In genomic region chr1:74167136-74167535, GRCm38 (mm10) we compare ENCODE assay signal across 27 mouse cellular contexts. TPM values are rescaled to one million over a fixed set of nuclear protein-coding genes. Genes with fewer than 3 reads are reported as not detected.
DNase-seq lines count a peak whose midpoint lies in the region; ATAC-seq lines count a peak whose summit lies in the region.
"Had no signal": no experiment of that assay in that cellular context is flagged by ENCODE, and none has a peak within 500 bp of the region (broad histone marks: within the 10 kb centered on the region; RNA-seq: fewer than 3 reads in every experiment).

No protein-coding gene starts in this region.

- intact Hi-C loops in heart, postnatal 14 days (cut with DNase I) = no loop called here

- H3K4me2 ChIP-seq in forebrain, embryonic 12.5 days = no peak overlapping the region
- H3K4me2 ChIP-seq: embryonic facial prominence, embryonic 15.5 days; heart, embryonic 12.5 days; hindbrain, embryonic 15.5 days; kidney, embryonic 15.5 days; limb, embryonic 12.5 days had no signal

- no peak overlapping the region for H3K27ac ChIP-seq in heart, embryonic 10.5 days
- no peak overlapping the region for H3K27ac ChIP-seq in forebrain, embryonic 12.5 days
- H3K27ac ChIP-seq: embryonic facial prominence, embryonic 15.5 days; hindbrain, embryonic 15.5 days; kidney, embryonic 15.5 days; limb, embryonic 12.5 days; liver, embryonic 14.5 days had no signal

- H3K9ac ChIP-seq in forebrain, embryonic 12.5 days = no peak overlapping the region
- H3K9ac ChIP-seq: embryonic facial prominence, embryonic 15.5 days; forebrain, postnatal 0 days; heart, embryonic 12.5 days; hindbrain, embryonic 15.5 days; kidney, embryonic 15.5 days; limb, embryonic 12.5 days; liver, embryonic 14.5 days had no signal

- H3K4me3 ChIP-seq in heart, embryonic 10.5 days = no peak overlapping the region
- no peak overlapping the region for H3K4me3 ChIP-seq in forebrain, embryonic 12.5 days (replicated peaks)
- H3K4me3 ChIP-seq: embryonic facial prominence, embryonic 15.5 days; heart, embryonic 12.5 days; hindbrain, embryonic 15.5 days; kidney, embryonic 15.5 days; limb, embryonic 12.5 days had no signal

- peak; percentile 12 for DNase-seq in adrenal gland, postnatal 14 days
- DNase-seq in adrenal gland, adult 2 months = no peak
- DNase-seq in heart, embryonic 10.5 days (ENCODE audit: low spot score) = peak; percentile 62
- DNase-seq in heart, postnatal 14 days = no peak
- DNase-seq in testis, postnatal 10 days (ENCODE audit: low spot score) = peak; percentile 52
- no peak for DNase-seq in testis, postnatal 14 days (ENCODE audit: low spot score)
- DNase-seq in thymus, postnatal 25 days = no peak
- DNase-seq: forebrain, postnatal 0 days; kidney, postnatal 4 days; layer of hippocampus, adult 9-11 months; lung, postnatal 14 days; right cerebral cortex, postnatal 4 days; thymus, postnatal 36 days had no signal

- WGBS in heart, embryonic 10.5 days = 80% methylated on average over 5 of the region's 5 CpGs
- 87% methylated on average over 5 of the region's 5 CpGs for WGBS in forebrain, embryonic 12.5 days

- no peaks in the 10 kb centered on the region for H3K9me3 ChIP-seq in heart, embryonic 10.5 days
- no peaks in the 10 kb centered on the region for H3K9me3 ChIP-seq in forebrain, embryonic 12.5 days
- H3K9me3 ChIP-seq: embryonic facial prominence, embryonic 15.5 days; G1E; heart, embryonic 12.5 days; hindbrain, embryonic 15.5 days; kidney, embryonic 15.5 days; limb, embryonic 12.5 days had no signal

- H3K4me1 ChIP-seq in heart, embryonic 10.5 days = no peaks in the 10 kb centered on the region
- no peaks in the 10 kb centered on the region for H3K4me1 ChIP-seq in forebrain, embryonic 12.5 days
- H3K4me1 ChIP-seq: embryonic facial prominence, embryonic 15.5 days; heart, embryonic 12.5 days; hindbrain, embryonic 15.5 days; kidney, embryonic 15.5 days; limb, embryonic 12.5 days had no signal

- no peaks in the 10 kb centered on the region for H3K36me3 ChIP-seq in heart, embryonic 10.5 days
- no peaks in the 10 kb centered on the region for H3K36me3 ChIP-seq in forebrain, embryonic 12.5 days (replicated peaks)
- H3K36me3 ChIP-seq: embryonic facial prominence, embryonic 15.5 days; G1E; heart, embryonic 12.5 days; hindbrain, embryonic 15.5 days; kidney, embryonic 15.5 days; limb, embryonic 12.5 days had no signal

- no peak for ATAC-seq in forebrain, embryonic 12.5 days (ENCODE audit: low FRiP score)
- ATAC-seq: forebrain, postnatal 0 days; intestine, postnatal 0 days had no signal

- peaks cover 3% of the 10 kb centered on the region; the same call in 1 of the 2 replicates for H3K27me3 ChIP-seq in heart, embryonic 10.5 days (ENCODE audit: insufficient read depth, poor library complexity, severe bottlenecking)
- no peaks in the 10 kb centered on the region for H3K27me3 ChIP-seq in forebrain, embryonic 12.5 days
- H3K27me3 ChIP-seq: embryonic facial prominence, embryonic 15.5 days; heart, embryonic 12.5 days; hindbrain, embryonic 15.5 days; kidney, embryonic 15.5 days; limb, embryonic 12.5 days had no signal

RNA-seq across cellular contexts. Expression of gene Cxcr2, which starts 13.3 kb away (rescaled TPM):
- 0.19 and 1.8 TPM in 2 replicates for total RNA-seq in adrenal gland, postnatal 14 days (2021)
- under 1 TPM in 1 of 2 experiments, not detected in 1; 0.21 TPM for total RNA-seq in adrenal gland, adult 2 months (2021)
- not detected in 2 replicates for polyA plus RNA-seq in adrenal gland, adult 2 months (2012; rRNA removed)
- 0.09 and 0.20 TPM in 2 replicates for polyA plus RNA-seq in heart, embryonic 10.5 days (2016; fragmentation: Nextera tagmentation; extraction: Ambion mirVana)
- total RNA-seq in heart, postnatal 14 days (2021) = under 1 TPM; 0.07 to 0.10 TPM
- polyA plus RNA-seq in forebrain, embryonic 12.5 days (2016; fragmentation: Nextera tagmentation; extraction: Ambion mirVana) = 0.14 TPM in 1 of 2 replicates, not detected in the other
- polyA plus RNA-seq: G1E had no signal

RNA-seq across cellular contexts. Expression of gene Cxcr1, which starts 27.3 kb away (rescaled TPM):
- total RNA-seq in adrenal gland, postnatal 14 days (2021) = not detected in 2 replicates
- not detected for total RNA-seq in adrenal gland, adult 2 months (2021)
- polyA plus RNA-seq in adrenal gland, adult 2 months (2012; rRNA removed) = not detected in 2 replicates
- not detected in 2 replicates for polyA plus RNA-seq in heart, embryonic 10.5 days (2016; fragmentation: Nextera tagmentation; extraction: Ambion mirVana)
- total RNA-seq in heart, postnatal 14 days (2021) = not detected
- not detected in 2 replicates for polyA plus RNA-seq in forebrain, embryonic 12.5 days (2016; fragmentation: Nextera tagmentation; extraction: Ambion mirVana)
- total RNA-seq: forebrain, postnatal 0 days; gastrocnemius, postnatal 4 days; heart, postnatal 25 days; left cerebral cortex, adult 8-10 months; megakaryocyte-erythroid progenitor cell, adult 5-6 weeks; midbrain, postnatal 0 days had no signal
- polyA plus RNA-seq: embryonic facial prominence, embryonic 15.5 days; forebrain, postnatal 0 days; G1E; heart, embryonic 12.5 days; hindbrain, embryonic 15.5 days; intestine, postnatal 0 days; kidney, embryonic 15.5 days; limb, embryonic 12.5 days; liver, embryonic 14.5 days; midbrain, postnatal 0 days had no signal

RNA-seq across cellular contexts. Expression of gene Rufy4, which starts 41.8 kb away (rescaled TPM):
- 3.6 and 4.1 TPM in 2 replicates for total RNA-seq in adrenal gland, postnatal 14 days (2021)
- 1 to 10 TPM; 1.0 to 2.2 TPM for total RNA-seq in adrenal gland, adult 2 months (2021)
- 0.45 and 0.90 TPM in 2 replicates for polyA plus RNA-seq in adrenal gland, adult 2 months (2012; rRNA removed)
- 0.16 and 0.23 TPM in 2 replicates for polyA plus RNA-seq in heart, embryonic 10.5 days (2016; fragmentation: Nextera tagmentation; extraction: Ambion mirVana)
- 1 to 10 TPM; 1.4 to 1.5 TPM for total RNA-seq in heart, postnatal 14 days (2021)
- polyA plus RNA-seq in forebrain, embryonic 12.5 days (2016; fragmentation: Nextera tagmentation; extraction: Ambion mirVana) = 0.24 and 0.33 TPM in 2 replicates
- total RNA-seq: forebrain, postnatal 0 days; left cerebral cortex, adult 8-10 months; midbrain, postnatal 0 days had no signal
- polyA plus RNA-seq: G1E; intestine, postnatal 0 days had no signal

RNA-seq across cellular contexts. Expression of gene Tns1, which starts 42.9 kb away (rescaled TPM):
- total RNA-seq in adrenal gland, postnatal 14 days (2021) = 325 and 411 TPM in 2 replicates
- total RNA-seq in adrenal gland, adult 2 months (2021) = 100 to 1,000 TPM; 424 to 432 TPM
- 523 and 701 TPM in 2 replicates for polyA plus RNA-seq in adrenal gland, adult 2 months (2012; rRNA removed)
- polyA plus RNA-seq in heart, embryonic 10.5 days (2016; fragmentation: Nextera tagmentation; extraction: Ambion mirVana) = 49.8 and 75.4 TPM in 2 replicates
- total RNA-seq in heart, postnatal 14 days (2021) = 100 to 1,000 TPM; 677 to 755 TPM
- polyA plus RNA-seq in forebrain, embryonic 12.5 days (2016; fragmentation: Nextera tagmentation; extraction: Ambion mirVana) = 13.0 and 15.9 TPM in 2 replicates

Comparison
In these comparisons a context has a peak if more than half of its experiments do, and no peak if none do; other contexts are left out.
1. DNase-seq: peak in adrenal gland, postnatal 14 days (single experiment), heart, embryonic 10.5 days (single experiment) and testis, postnatal 10 days (single experiment); none in adrenal gland, adult 2 months (single experiment), heart, postnatal 14 days (0 of 2), testis, postnatal 14 days (single experiment) and thymus, postnatal 25 days (single experiment).